Mouse (Mus musculus): ENCODE data around the gene Tcp11l2. TPM values are rescaled to one million over a fixed set of nuclear protein-coding genes. Genes with fewer than 3 reads are reported as not detected.

Tcp11l2 gene
- total and polyA plus RNA-seq, 3 experiments = 0.81 to 4.3 TPM; not detected in 1

GRCm38 (mm10) chr10:84638382-84638781, 62.0 kb downstream of the Tcp11l2 start:
- Histone ChIP-seq H3K27ac (ENCODE audit: control insufficient read depth, low read depth, low read length) (peak overlapping the region; percentile 87; the same call in 1 of the 2 replicates), H3K9me3 (replicated peaks; ENCODE audit: insufficient read depth, low read length) (no peaks in the 10 kb centered on the region), H3K79me2 (ENCODE audit: control insufficient read depth, insufficient read depth, low read length, poor library complexity) (no peaks in the 10 kb centered on the region), H3K4me1 (ENCODE audit: control insufficient read depth in 1 of 2, insufficient read depth in 2 of 2, low read length in 2 of 2) (peaks cover 9 to 13% of the 10 kb centered on the region in 2 experiments), H3K27me3 (ENCODE audit: control insufficient read depth in 1 of 2, insufficient read depth in 2 of 2, low read length in 2 of 2) (no peaks in the 10 kb centered on the region), H3K9ac (ENCODE audit: control insufficient read depth, low read depth, low read length, poor library complexity, severe bottlenecking) (no peak overlapping the region), H3K4me3 (ENCODE audit: control insufficient read depth in 1 of 2, insufficient read depth in 1 of 2, low read depth in 2 of 2, low read length in 2 of 2) (no peak overlapping the region), H3K36me3 (ENCODE audit: control insufficient read depth in 1 of 2, insufficient read depth in 2 of 2, low read length in 2 of 2) (peaks cover 7 to 17% of the 10 kb centered on the region in 2 experiments)
- DNase-seq (ENCODE audit: low read depth, low spot score) = no peak
- TF ChIP-seq MYB (IDR thresholded peaks at IDR 0.05; ENCODE audit: low read depth, low read length) (no peak), ZNF384 (IDR thresholded peaks at IDR 0.05; ENCODE audit: low read depth, low read length) (no peak), TBP (IDR thresholded peaks at IDR 0.05; ENCODE audit: low read depth, low read length) (no peak), MXI1 (IDR thresholded peaks at IDR 0.05; ENCODE audit: low read depth, low read length) (no peak), POLR2AphosphoS5 (IDR thresholded peaks at IDR 0.05; ENCODE audit: borderline replicate concordance, low read depth, low read length) (no peak), USF2 (IDR thresholded peaks at IDR 0.05; ENCODE audit: borderline replicate concordance in 1 of 2, insufficient read depth in 1 of 2, low read depth in 1 of 2, low read length in 2 of 2) (no peak)

- no peak overlapping the region; the same call in 1 of the 2 replicates for H3K9ac ChIP-seq (ENCODE audit: control insufficient read depth, low read depth, low read length, poor library complexity, severe bottlenecking)
- no peaks in the 10 kb centered on the region for H3K27me3 ChIP-seq (ENCODE audit: control insufficient read depth in 1 of 2, insufficient read depth in 2 of 2, low read length in 2 of 2)
- peaks cover 7 to 17% of the 10 kb centered on the region in 2 experiments for H3K36me3 ChIP-seq (ENCODE audit: control insufficient read depth in 1 of 2, insufficient read depth in 2 of 2, low read length in 2 of 2)
- H3K4me3 ChIP-seq (ENCODE audit: control insufficient read depth in 1 of 2, insufficient read depth in 1 of 2, low read depth in 2 of 2, low read length in 2 of 2) = 0 out of 4 replicates have a peak overlapping the region, but pooled peaks of 1 of the 2 experiments have one; percentile 1
- DNase-seq (ENCODE audit: low read depth, low spot score) = peak; percentile 93
- no peaks in the 10 kb centered on the region for H3K79me2 ChIP-seq (ENCODE audit: control insufficient read depth, insufficient read depth, low read length, poor library complexity)
- H3K9me3 ChIP-seq (replicated peaks; ENCODE audit: insufficient read depth, low read length) = no peaks in the 10 kb centered on the region
- peak overlapping the region; percentile 87 for H3K27ac ChIP-seq (ENCODE audit: control insufficient read depth, low read depth, low read length)
- TF ChIP-seq MAFK (IDR thresholded peaks at IDR 0.05; ENCODE audit: borderline replicate concordance, low read depth, low read length) = no peak
- peak; percentile 73 for TF ChIP-seq TCF12 (IDR thresholded peaks at IDR 0.05; ENCODE audit: low read depth, low read length)
- peak; percentile 46; the same call in 1 of the 2 replicates for TF ChIP-seq HCFC1 (IDR thresholded peaks at IDR 0.05; ENCODE audit: low read depth, low read length)
- TF ChIP-seq ETS1 (IDR thresholded peaks at IDR 0.05; ENCODE audit: low read depth, low read length) = peak; percentile 91
- peak; percentile 42; the same call in 1 of the 2 replicates for TF ChIP-seq RCOR1 (IDR thresholded peaks at IDR 0.05; ENCODE audit: low read depth, low read length)
- TF ChIP-seq POLR2AphosphoS2 (IDR thresholded peaks at IDR 0.05; ENCODE audit: low read length) = no peak
- no peak for TF ChIP-seq RAD21 (IDR thresholded peaks at IDR 0.05; ENCODE audit: low read depth, low read length)
- TF ChIP-seq ZC3H11A (IDR thresholded peaks at IDR 0.05; ENCODE audit: low read depth, low read length) = no peak
- TF ChIP-seq EP300 (IDR thresholded peaks at IDR 0.05; ENCODE audit: low read depth in 1 of 2, low read length in 2 of 2) = peak; percentile 68 to 85
- peak; percentile 76 for TF ChIP-seq SIN3A (IDR thresholded peaks at IDR 0.05; ENCODE audit: low read length)
- peak; percentile 61; the same call in 1 of the 2 replicates for TF ChIP-seq MYB (IDR thresholded peaks at IDR 0.05; ENCODE audit: low read depth, low read length)
- TF ChIP-seq JUND (IDR thresholded peaks at IDR 0.05; ENCODE audit: low read depth, low read length) = no peak
- TF ChIP-seq MAX (IDR thresholded peaks at IDR 0.05; ENCODE audit: low read length) = peak; percentile 74; the same call in 1 of the 2 replicates
- TF ChIP-seq GATA1 (IDR thresholded peaks at IDR 0.05; ENCODE audit: low read depth, low read length) = peak; percentile 79
- TF ChIP-seq MAZ (IDR thresholded peaks at IDR 0.05; ENCODE audit: low read depth, low read length) = peak; percentile 89
- no peak for TF ChIP-seq GABPA (IDR thresholded peaks at IDR 0.05; ENCODE audit: low read depth, low read length)
- no peak for TF ChIP-seq UBTF (IDR thresholded peaks at IDR 0.05; ENCODE audit: borderline replicate concordance, insufficient read depth, low read depth, low read length)
- TF ChIP-seq CHD1 (IDR thresholded peaks at IDR 0.05; ENCODE audit: low read depth, low read length) = peak; percentile 41; the same call in 1 of the 2 replicates
- TF ChIP-seq MYC (IDR thresholded peaks at IDR 0.05; ENCODE audit: low read depth, low read length) = peak; percentile 80
- TF ChIP-seq CHD2 (IDR thresholded peaks at IDR 0.05; ENCODE audit: low read length) = no peak
- TF ChIP-seq TAL1 (IDR thresholded peaks at IDR 0.05; ENCODE audit: low read length) = peak; percentile 66
- peaks cover 9 to 13% of the 10 kb centered on the region in 2 experiments for H3K4me1 ChIP-seq (ENCODE audit: control insufficient read depth in 1 of 2, insufficient read depth in 2 of 2, low read length in 2 of 2)
Measured at GRCm38 (mm10) chr10:84639525-84640287, 63.3 kb downstream of the Tcp11l2 start.

All from MEL (cell line).